Mouse (Mus musculus) G1E (cell line): ENCODE measurements around the gene Il9.

Source experiments
- CTCF ChIP-seq: IDR thresholded peaks from 2 replicates; pipeline ENCODE4 v1.5.1; 2012; ENCODE audit warnings: low read depth, low read length, inconsistent platforms, mixed read lengths
- GATA1 ChIP-seq: IDR thresholded peaks from 2 replicates; pipeline ENCODE4 v1.6.1; 2012; ENCODE audit warnings: borderline replicate concordance, low read length, inconsistent platforms, mixed read lengths

- TF ChIP-seq CTCF (no peak), GATA1 (no peak)
Measured at GRCm38 (mm10) chr13:56527846-56528245, 45.8 kb upstream of the Il9 start.
